Mouse (Mus musculus) MN1 (cell line): ENCODE data around the gene Asb4.

Source experiments
- DNase-seq: peaks from one replicate; pipeline ENCODE4 v3.0.0-alpha.2; 2016; ENCODE audit warnings: low spot score

Asb4 gene

GRCm38 (mm10) chr6:5394971-5395370, 11.8 kb downstream of the Asb4 start:
- DNase-seq: no peak

GRCm38 (mm10) chr6:5396797-5397196, 13.6 kb downstream of the Asb4 start:
- DNase-seq: no peak

- DNase-seq: peak; percentile 61
Measured at GRCm38 (mm10) chr6:5401394-5401793, 18.2 kb downstream of the Asb4 start.

GRCm38 (mm10) chr6:5403095-5403815, 20.1 kb downstream of the Asb4 start:
- DNase-seq: peak; percentile 32

- no peak for DNase-seq
Measured at GRCm38 (mm10) chr6:5404016-5404415, 20.8 kb downstream of the Asb4 start.

GRCm38 (mm10) chr6:5408451-5409177, 25.4 kb downstream of the Asb4 start:
- DNase-seq: no peak

GRCm38 (mm10) chr6:5409676-5410075, 26.5 kb downstream of the Asb4 start:
- DNase-seq: no peak

- peak; percentile 49 for DNase-seq
Measured at GRCm38 (mm10) chr6:5410697-5411391, 27.7 kb downstream of the Asb4 start.

- DNase-seq: no peak
Measured at GRCm38 (mm10) chr6:5413282-5413681, 30.1 kb downstream of the Asb4 start.

- DNase-seq: no peak
Measured at GRCm38 (mm10) chr6:5421442-5421841, 38.3 kb downstream of the Asb4 start.

GRCm38 (mm10) chr6:5422386-5422785, 39.2 kb downstream of the Asb4 start:
- no peak for DNase-seq

- no peak for DNase-seq
Measured at GRCm38 (mm10) chr6:5423594-5423993, 40.4 kb downstream of the Asb4 start.

GRCm38 (mm10) chr6:5427033-5427432, 43.8 kb downstream of the Asb4 start:
- no peak for DNase-seq

- no peak for DNase-seq
Measured at GRCm38 (mm10) chr6:5429562-5429961, 46.4 kb downstream of the Asb4 start.

GRCm38 (mm10) chr6:5429982-5430550, 46.9 kb downstream of the Asb4 start:
- DNase-seq: no peak

- DNase-seq: no peak
Measured at GRCm38 (mm10) chr6:5433887-5434286, 50.7 kb downstream of the Asb4 start.

GRCm38 (mm10) chr6:5437757-5438156, 54.6 kb downstream of the Asb4 start:
- no peak for DNase-seq

GRCm38 (mm10) chr6:5441221-5441620, 58.0 kb downstream of the Asb4 start:
- no peak for DNase-seq

- DNase-seq: no peak
Measured at GRCm38 (mm10) chr6:5442316-5443085, 59.3 kb downstream of the Asb4 start.

GRCm38 (mm10) chr6:5443104-5443863, 60.1 kb downstream of the Asb4 start:
- DNase-seq: no peak

- no peak for DNase-seq
Measured at GRCm38 (mm10) chr6:5444331-5444898, 61.2 kb downstream of the Asb4 start.
